Mouse (Mus musculus): ENCODE measurements around the gene Scrn3. TPM values are rescaled to one million over a fixed set of nuclear protein-coding genes. Genes with fewer than 3 reads are reported as not detected.

The Scrn3 gene
- polyA plus RNA-seq, 1 experiment from 2014 or later, result 12.4 TPM

GRCm38 (mm10) chr2:73385172-73385571 is 72.8 kb downstream of the Scrn3 start:
- no peak for DNase-seq (ENCODE audit: low spot score)
- WGBS, result 90% methylated on average over 4 of the region's 4 CpGs
- Histone ChIP-seq H3K9me3 (replicated peaks) (no peaks in the 10 kb centered on the region), H3K27me3 (ENCODE audit: low read depth, poor library complexity, severe bottlenecking) (peaks cover 21% of the 10 kb centered on the region), H3K36me3 (no peaks in the 10 kb centered on the region), H3K4me3 (no peak overlapping the region), H3K4me1 (peaks cover 15% of the 10 kb centered on the region), H3K27ac (replicated peaks) (no peak overlapping the region)

DNA sequence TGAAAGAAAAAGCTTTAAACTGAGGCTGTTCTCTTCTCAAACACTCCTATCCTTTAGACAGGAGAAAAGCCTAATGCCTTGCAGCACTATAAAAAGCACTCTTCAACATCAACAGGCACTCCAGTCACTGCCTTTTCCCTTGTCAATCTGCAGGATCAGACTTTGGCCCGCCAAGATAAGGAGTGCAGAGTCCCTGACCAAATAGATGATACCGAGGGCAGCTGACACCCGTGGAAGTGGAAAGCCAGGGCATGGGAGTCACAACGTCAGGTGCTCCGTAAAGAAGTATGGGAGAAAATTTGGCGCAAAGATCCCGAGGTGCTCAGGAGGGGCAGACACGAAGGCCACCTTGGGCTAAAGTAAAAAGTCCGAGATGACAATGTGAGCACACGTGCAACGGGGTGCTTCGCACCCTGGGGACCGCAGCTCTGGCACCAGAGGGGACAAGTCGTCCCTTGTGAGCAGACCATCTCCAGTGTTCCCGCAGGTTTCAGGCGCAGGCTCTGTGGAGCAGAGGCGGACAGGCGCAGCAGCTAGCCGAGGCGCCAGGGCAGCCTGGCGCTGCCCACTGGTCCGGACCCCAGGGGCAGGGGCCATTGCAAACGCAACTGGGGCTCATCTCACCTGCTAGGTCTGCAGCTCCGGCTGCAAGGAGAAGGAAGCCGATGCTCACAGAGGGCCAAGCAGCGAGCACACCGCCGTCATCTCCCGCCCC is 73.4 kb downstream of the Scrn3 start:
- H3K4me3 ChIP-seq, result peak overlapping the region; percentile 77
- no peaks in the 10 kb centered on the region for H3K36me3 ChIP-seq
- 2% methylated on average over 29 of the region's 29 CpGs for WGBS
- peaks cover 21% of the 10 kb centered on the region for H3K27me3 ChIP-seq (ENCODE audit: low read depth, poor library complexity, severe bottlenecking)
- peak overlapping the region; percentile 82 for H3K27ac ChIP-seq (replicated peaks)
- no peak for DNase-seq (ENCODE audit: low spot score)
- peaks cover 15% of the 10 kb centered on the region for H3K4me1 ChIP-seq
- H3K9me3 ChIP-seq (replicated peaks), result no peaks in the 10 kb centered on the region

- H3K4me3 ChIP-seq, result peak within 1 kb of the TSS; percentile 77
- H3K36me3 ChIP-seq, result no peaks in the 10 kb centered on the region
- DNase-seq (ENCODE audit: low spot score), result peak; percentile 100
- peaks cover 15% of the 10 kb centered on the region for H3K4me1 ChIP-seq
- H3K27me3 ChIP-seq (ENCODE audit: low read depth, poor library complexity, severe bottlenecking), result peaks cover 21% of the 10 kb centered on the region
- WGBS, result under 1% methylated on average over 44 of the region's 44 CpGs
- H3K27ac ChIP-seq (replicated peaks), result peak within 1 kb of the TSS; percentile 82
- H3K9me3 ChIP-seq (replicated peaks), result no peaks in the 10 kb centered on the region
Observed at GRCm38 (mm10) chr2:73386356-73387046, 74.1 kb downstream of the Scrn3 start, which contains the start of gene Gpr155. Gpr155 (minus strand) TSS chr2:73386572.

Other genes with a start within 250 kb of the Scrn3 start
- 92.1 and 103 TPM in 2 replicates for gene Ola1, start 93.7 kb upstream of the Scrn3 start, polyA plus RNA-seq (2016; fragmentation: Nextera tagmentation; extraction: Ambion mirVana)
- gene Sp9, start 40.7 kb upstream of the Scrn3 start, polyA plus RNA-seq (2016; fragmentation: Nextera tagmentation; extraction: Ambion mirVana), result 1.5 and 1.8 TPM in 2 replicates
- 14.0 and 19.0 TPM in 2 replicates for gene Cir1, start 100 bp downstream of the Scrn3 start, polyA plus RNA-seq (2016; fragmentation: Nextera tagmentation; extraction: Ambion mirVana)
- 1.7 and 2.3 TPM in 2 replicates for gene Gpr155, start 74.0 kb downstream of the Scrn3 start, polyA plus RNA-seq (2016; fragmentation: Nextera tagmentation; extraction: Ambion mirVana)
- gene Wipf1, start 217.1 kb downstream of the Scrn3 start, polyA plus RNA-seq (2016; fragmentation: Nextera tagmentation; extraction: Ambion mirVana), result 7.4 and 7.6 TPM in 2 replicates

All from midbrain, embryonic 10.5 days (tissue).